Mouse (Mus musculus) hindbrain, embryonic 16.5 days (tissue): ENCODE data around the gene M1ap. TPM values are rescaled to one million over a fixed set of nuclear protein-coding genes. Genes with fewer than 3 reads are reported as not detected.

Source experiments
- ATAC-seq: fragments of 200-750 bp; cut with Nextera tagmentation; 2 replicates; pipeline ENCODE4 v1.8.0; 2017; ENCODE audit warnings: moderate TSS enrichment, moderate library complexity
- H3K27ac ChIP-seq: fragments of 300-500 bp; sonication (generic); 2 replicates; pipeline ENCODE4 v1.5.1; 2014; ENCODE audit warnings: low read depth, mild to moderate bottlenecking, control low read depth, low read length, moderate library complexity
- H3K27me3 ChIP-seq: fragments of 300-500 bp; sonication (generic); replicated peaks from 2 replicates; pipeline ENCODE4 v1.6.1; 2014; ENCODE audit warnings: low read length; ENCODE audit not compliant: control insufficient read depth, insufficient read depth
- H3K36me3 ChIP-seq: fragments of 300-500 bp; sonication (generic); 2 replicates; pipeline ENCODE4 v1.6.1; 2014; ENCODE audit warnings: mild to moderate bottlenecking, low read length, moderate library complexity, mixed read lengths; ENCODE audit not compliant: control insufficient read depth, insufficient read depth
- H3K4me1 ChIP-seq: fragments of 300-500 bp; sonication (generic); 2 replicates; pipeline ENCODE4 v1.6.1; 2014; ENCODE audit warnings: low read depth, low read length; ENCODE audit not compliant: control insufficient read depth, insufficient read depth
- H3K4me2 ChIP-seq: fragments of 300-500 bp; sonication (generic); 2 replicates; pipeline ENCODE4 v1.6.1; 2014; ENCODE audit warnings: mild to moderate bottlenecking, low read length, control low read depth, moderate library complexity
- H3K4me3 ChIP-seq: fragments of 300-500 bp; sonication (generic); 2 replicates; pipeline ENCODE4 v1.5.1; 2014; ENCODE audit warnings: mild to moderate bottlenecking, low read length, control low read depth, moderate library complexity
- H3K9ac ChIP-seq: fragments of 300-500 bp; sonication (generic); 2 replicates; pipeline ENCODE4 v1.6.1; 2014; ENCODE audit warnings: low read depth, mild to moderate bottlenecking, control low read depth, low read length, moderate library complexity
- H3K9me3 ChIP-seq: fragments of 300-500 bp; sonication (generic); 2 replicates; pipeline ENCODE4 v1.6.1; 2014; ENCODE audit warnings: mild to moderate bottlenecking, low read length, moderate library complexity; ENCODE audit not compliant: control insufficient read depth
- WGBS: fragments of 180-500 bp; shearing (Covaris S2); extraction: QIAGEN DNeasy Blood & Tissue Kit; methylation state at CpG from one replicate; pipeline ENCODE4 v1.1.7; 2014; 5-methylcytosine and 5-hydroxymethylcytosine counted together
- microRNA-seq: library from miRNA; unstranded; fragments of <30 nt; microRNA quantifications from one replicate; pipeline ENCODE4, GENCODE M21; 2017
- polyA plus RNA-seq: library from polyadenylated mRNA; unstranded; fragments of >200 nt; fragmentation: Nextera tagmentation; extraction: Ambion mirVana; gene quantifications from 2 replicates; pipeline ENCODE4 v1.2.1, GENCODE M21; 2015

M1ap gene
- polyA plus RNA-seq, 1 experiment from 2014 or later: not detected

- H3K9me3 ChIP-seq: no peaks in the 10 kb centered on the region
- peaks cover 6% of the 10 kb centered on the region; the same call in 1 of the 2 replicates for H3K36me3 ChIP-seq
- peaks cover 11% of the 10 kb centered on the region for H3K4me1 ChIP-seq
- under 1% methylated on average over 46 of the region's 46 CpGs for WGBS
- peak; percentile 95 for ATAC-seq
- H3K4me3 ChIP-seq: peak overlapping the region; percentile 88
- peak overlapping the region; percentile 92 for H3K27ac ChIP-seq
- peak overlapping the region; percentile 87 for H3K9ac ChIP-seq
- peaks cover 40% of the 10 kb centered on the region for H3K27me3 ChIP-seq
- peak overlapping the region; percentile 97 for H3K4me2 ChIP-seq
These were observed 131.7 kb downstream of the M1ap start for GRCm38 (mm10) chr6:83078324-83078858.

Small RNAs within 50 kb of the gene (microRNA-seq; reads per million reads assigned to microRNA genes)
- not detected for gene Mir7040

Other genes starting within 250 kb of the M1ap start
- gene Pole4, start 241.5 kb upstream of the M1ap start, polyA plus RNA-seq: 124 and 141 TPM in 2 replicates
- gene Hk2, start 172.4 kb upstream of the M1ap start, polyA plus RNA-seq: 3.4 and 4.4 TPM in 2 replicates
- 21.9 and 24.8 TPM in 2 replicates for gene Sema4f, start 7.1 kb upstream of the M1ap start, polyA plus RNA-seq
- gene Dok1, start 86.6 kb downstream of the M1ap start, polyA plus RNA-seq: 2.1 and 2.2 TPM in 2 replicates
- gene Loxl3, start 87.3 kb downstream of the M1ap start, polyA plus RNA-seq: 7.1 and 8.5 TPM in 2 replicates
- 179 and 193 TPM in 2 replicates for gene Aup1, start 107.6 kb downstream of the M1ap start, polyA plus RNA-seq
- gene Htra2, start 108.4 kb downstream of the M1ap start, polyA plus RNA-seq: 85.6 and 88.5 TPM in 2 replicates
- gene Dqx1, start 110.9 kb downstream of the M1ap start, polyA plus RNA-seq: 0.28 and 0.71 TPM in 2 replicates
- gene Tlx2, start 123.4 kb downstream of the M1ap start, polyA plus RNA-seq: 0.16 and 0.40 TPM in 2 replicates
- 45.2 and 48.8 TPM in 2 replicates for gene Pcgf1, start 131.0 kb downstream of the M1ap start, polyA plus RNA-seq
- not detected in 2 replicates for gene Lbx2, start 139.5 kb downstream of the M1ap start, polyA plus RNA-seq
- gene Ccdc142, start 154.7 kb downstream of the M1ap start, polyA plus RNA-seq: 4.2 and 6.1 TPM in 2 replicates
- gene Gm42688, start 154.7 kb downstream of the M1ap start, polyA plus RNA-seq: 4.9 TPM in 2 replicates
- gene Mrpl53, start 162.1 kb downstream of the M1ap start, polyA plus RNA-seq: 107 and 117 TPM in 2 replicates
- gene Mogs, start 168.6 kb downstream of the M1ap start, polyA plus RNA-seq: 6.4 and 21.1 TPM in 2 replicates
- gene Wbp1, start 174.7 kb downstream of the M1ap start, polyA plus RNA-seq: 146 and 148 TPM in 2 replicates
- gene Ino80b, start 178.5 kb downstream of the M1ap start, polyA plus RNA-seq: 13.5 and 14.7 TPM in 2 replicates
- 18.9 and 20.3 TPM in 2 replicates for gene Rtkn, start 188.6 kb downstream of the M1ap start, polyA plus RNA-seq
- 19.3 and 21.1 TPM in 2 replicates for gene Wdr54, start 209.5 kb downstream of the M1ap start, polyA plus RNA-seq
- gene 1700003E16Rik, start 209.5 kb downstream of the M1ap start, polyA plus RNA-seq: 11.0 and 12.9 TPM in 2 replicates
- 155 and 167 TPM in 2 replicates for gene Dctn1, start 219.0 kb downstream of the M1ap start, polyA plus RNA-seq